Mouse (Mus musculus) erythroid progenitor cell, adult 5-6 weeks (primary cell): ENCODE measurements around the gene Vdac1. TPM values are rescaled to one million over a fixed set of nuclear protein-coding genes. Genes with fewer than 3 reads are reported as not detected.

Experiments used
- ATAC-seq: replicated peaks from 2 replicates; pipeline ENCODE4 v1.8.0; 2016; ENCODE audit warnings: moderate number of reproducible peaks, mild to moderate bottlenecking, moderate TSS enrichment, inconsistent platforms; ENCODE audit not compliant: poor library complexity, low FRiP score, severe bottlenecking
- total RNA-seq, 2 experiments: library from RNA; stranded (forward) in 1 of 2; stranded (reverse) in 1 of 2; fragments of 150-400 nt in 1 of 2; fragments of 186-747, 209-891 nt in 1 of 2; gene quantifications; 2 replicates each; pipeline versions ENCODE4 v1.2.3 to v1.2.4; 2015 to 2017; ENCODE audit warnings: low replicate concordance in 2 of 2

Vdac1 gene
- 36.9 and 45.4 TPM in 2 replicates for total RNA-seq (2015; ENCODE audit: low replicate concordance)
- total RNA-seq (2017; ENCODE audit: low replicate concordance): 40.2 and 42.2 TPM in 2 replicates

DNA sequence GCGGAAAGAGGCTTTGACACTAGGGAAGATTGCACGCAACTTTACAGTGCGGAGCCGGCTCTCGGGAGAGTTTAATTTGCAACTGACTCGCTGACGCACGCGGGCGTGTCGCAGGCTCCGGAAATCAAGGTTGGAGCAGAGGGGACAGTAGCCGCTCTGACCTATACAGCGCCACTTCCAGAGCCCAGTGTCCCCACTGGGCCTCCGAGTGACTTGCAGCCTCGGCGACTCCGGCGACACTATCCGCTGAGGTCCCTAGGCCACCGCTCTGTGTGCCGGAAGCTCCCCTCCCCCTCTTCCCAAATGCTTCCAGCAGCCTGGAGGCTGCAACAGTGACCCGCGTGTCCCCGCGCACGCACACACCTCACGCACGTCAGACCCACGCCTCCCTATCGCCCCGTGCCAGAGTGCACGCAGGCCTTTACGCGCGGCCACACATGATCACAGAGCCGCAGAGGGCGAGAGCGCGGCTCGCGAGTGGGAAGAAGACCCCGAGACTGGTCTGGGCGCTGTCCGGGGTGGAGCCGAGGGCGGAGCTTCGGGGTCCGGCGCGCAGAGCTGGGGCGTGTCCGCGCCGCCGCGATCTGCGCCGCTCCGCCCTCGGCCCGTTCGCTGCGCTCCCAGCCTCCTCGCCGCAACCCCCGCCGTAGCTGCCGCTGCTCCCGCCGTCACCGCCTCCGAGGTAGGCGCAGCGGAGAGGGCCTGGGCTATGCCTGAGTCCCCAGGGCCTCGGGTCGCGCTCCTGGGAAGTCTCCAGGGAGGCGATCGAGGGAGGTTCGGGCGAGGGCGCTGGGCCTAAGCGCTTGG lies at the start of gene Vdac1:
Gene Vdac1 (plus strand): TSS at position 390 of the 807 bp plus-strand sequence.
- ATAC-seq: peak; percentile 89

DNA sequence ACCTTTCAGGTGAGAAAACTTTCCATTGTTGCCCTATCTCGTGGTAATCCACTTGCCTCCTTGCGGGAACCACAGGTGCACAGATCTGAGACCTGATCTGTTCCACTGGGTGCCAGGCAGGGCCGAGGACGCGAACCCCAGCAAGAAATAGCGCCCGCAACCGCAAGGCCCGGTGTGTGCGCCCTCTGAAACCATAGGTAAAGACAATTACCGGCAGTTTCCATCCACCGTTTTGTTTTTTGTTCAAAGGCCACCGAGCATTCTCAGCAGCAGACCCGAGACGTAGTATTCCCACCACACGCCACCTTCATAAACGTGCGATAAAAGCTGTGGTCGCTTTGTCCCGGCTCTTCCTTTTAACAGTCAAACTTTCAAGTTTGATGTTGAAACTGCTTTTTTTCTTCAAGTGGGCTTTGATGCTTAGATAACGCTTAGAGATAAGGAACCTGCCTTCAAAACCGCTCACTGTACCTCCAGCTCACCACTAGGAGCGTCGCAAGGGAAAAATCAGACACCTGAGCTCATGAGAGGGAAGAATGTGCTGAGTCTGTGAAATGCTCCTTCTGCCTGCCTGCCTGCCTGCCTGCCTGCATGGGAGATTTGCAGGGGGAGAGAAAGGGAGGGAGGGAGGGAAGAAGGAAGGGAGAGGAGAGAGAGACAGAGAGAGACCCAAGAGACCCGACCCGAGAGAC lies 46.4 kb upstream of the Vdac1 start:
- ATAC-seq: no peak

DNA sequence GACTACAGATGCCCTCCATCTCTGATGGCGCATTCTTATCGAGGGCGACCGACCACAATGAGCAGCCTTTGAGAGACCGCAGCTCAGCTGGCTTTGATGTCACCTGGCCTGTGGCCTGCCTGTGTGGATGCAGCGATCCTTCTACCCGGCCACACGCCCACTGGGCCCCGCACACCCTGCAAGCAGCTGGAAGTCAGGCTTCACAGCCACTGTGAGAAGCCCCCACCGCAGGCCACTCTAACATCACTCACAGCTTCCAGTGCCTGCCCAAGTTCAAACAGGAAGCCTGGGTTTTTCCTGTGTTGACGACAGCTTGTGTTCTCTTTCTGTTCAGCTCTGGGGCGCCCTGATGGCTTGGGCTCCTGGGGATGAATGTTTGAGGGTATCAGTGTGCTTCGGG lies 42.2 kb upstream of the Vdac1 start:
- no peak for ATAC-seq

DNA sequence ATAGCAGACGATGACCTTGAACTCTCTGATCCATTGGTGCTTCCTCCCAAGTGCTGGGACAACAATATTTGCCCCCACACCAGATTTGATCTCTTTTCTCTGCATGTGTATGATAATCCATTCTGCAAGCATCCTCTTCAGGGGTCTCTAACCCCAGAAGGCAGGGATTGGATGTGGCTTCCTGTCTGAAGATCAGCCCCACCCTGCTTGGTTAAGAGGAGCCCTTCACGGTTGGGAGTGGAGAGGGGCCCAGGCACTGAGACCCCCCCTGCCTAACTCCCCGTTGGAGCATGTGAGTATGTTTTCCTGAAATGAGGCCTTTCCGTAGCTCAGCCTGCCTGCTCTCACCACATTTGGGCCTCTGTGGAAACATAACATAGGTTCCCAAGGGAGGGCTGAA lies 41.0 kb upstream of the Vdac1 start:
- no peak for ATAC-seq

DNA sequence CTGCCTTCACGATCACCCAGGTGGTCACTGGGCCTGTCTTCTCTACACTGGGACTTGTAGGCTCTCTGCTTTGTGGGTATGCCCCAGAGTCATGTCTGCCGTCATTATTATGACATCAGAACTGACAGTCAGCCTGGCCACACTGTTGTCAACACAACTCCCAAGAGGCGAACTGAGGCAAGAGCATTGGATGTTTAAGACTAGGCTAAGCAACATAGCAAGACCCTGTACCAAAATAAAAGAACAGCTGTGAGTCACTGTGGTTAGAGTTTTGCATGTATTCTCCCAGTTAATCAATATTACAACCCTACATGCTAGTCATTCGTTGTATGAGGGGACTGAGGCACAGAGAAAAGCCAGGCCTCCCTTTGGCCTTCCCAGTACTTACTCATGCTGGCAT lies 40.1 kb upstream of the Vdac1 start:
- no peak for ATAC-seq

DNA sequence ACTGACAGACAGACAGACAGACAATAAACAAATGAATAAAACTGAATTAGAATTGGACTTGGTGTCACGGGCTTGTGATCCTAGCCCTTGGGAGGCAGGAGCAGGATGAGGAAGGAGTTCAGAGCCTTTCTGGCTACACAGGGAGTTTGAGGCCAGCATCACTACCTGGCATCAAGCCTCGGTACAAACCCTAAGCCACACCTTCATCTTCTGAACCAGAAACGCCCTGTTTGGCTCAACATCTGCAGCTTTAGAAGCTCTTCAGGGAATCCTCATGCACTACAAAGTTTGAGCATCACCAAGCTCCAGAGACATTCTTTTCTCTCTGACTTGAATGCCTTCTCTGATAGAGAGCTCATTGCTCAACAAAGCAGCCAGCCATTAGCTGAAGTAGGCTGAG lies 39.1 kb upstream of the Vdac1 start:
- no peak for ATAC-seq

DNA sequence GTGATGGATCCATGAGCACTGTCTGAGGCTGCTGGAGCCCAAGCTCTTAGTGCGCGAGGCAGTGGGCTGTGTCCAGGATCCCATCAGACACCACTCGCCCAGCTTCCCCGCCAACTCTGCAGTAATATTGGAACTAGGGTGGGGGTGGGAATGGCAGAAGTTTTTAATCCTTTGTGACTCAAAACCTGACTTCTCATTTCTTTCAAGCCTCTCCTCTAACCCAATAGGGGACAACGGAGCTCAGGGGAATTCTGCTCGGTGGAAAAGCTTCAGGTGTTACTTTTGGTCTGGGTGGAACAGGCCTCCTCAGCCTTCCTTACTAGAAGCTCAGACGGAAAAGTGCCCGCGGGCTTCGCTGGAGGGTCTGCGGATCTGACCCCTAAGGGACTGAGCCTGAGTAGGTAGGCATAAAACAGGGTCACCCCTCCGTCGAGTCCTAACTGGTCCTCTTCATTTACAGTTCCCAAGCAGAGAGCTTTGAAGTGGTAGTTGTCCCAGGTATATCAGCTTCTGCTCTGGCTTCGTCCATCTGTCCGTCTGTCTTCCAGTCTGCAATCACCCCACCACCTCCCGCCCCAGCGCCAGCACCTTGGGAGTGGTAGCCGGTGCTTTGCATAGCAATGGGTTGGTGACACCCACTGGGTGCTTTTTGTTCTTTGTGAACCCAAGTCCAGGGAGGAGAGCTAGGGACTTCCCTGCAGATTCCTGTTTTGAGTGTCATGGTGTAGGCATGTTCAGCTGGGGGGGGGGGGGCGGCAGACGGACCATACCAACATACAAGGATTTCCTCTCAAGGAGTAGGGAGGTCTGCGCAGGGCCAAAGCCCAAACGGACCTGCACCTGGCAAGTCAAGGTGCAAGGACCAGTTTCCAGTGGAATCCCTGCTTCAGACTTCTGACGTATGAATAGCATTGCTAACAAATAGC lies 36.0 kb upstream of the Vdac1 start:
- ATAC-seq: no peak

DNA sequence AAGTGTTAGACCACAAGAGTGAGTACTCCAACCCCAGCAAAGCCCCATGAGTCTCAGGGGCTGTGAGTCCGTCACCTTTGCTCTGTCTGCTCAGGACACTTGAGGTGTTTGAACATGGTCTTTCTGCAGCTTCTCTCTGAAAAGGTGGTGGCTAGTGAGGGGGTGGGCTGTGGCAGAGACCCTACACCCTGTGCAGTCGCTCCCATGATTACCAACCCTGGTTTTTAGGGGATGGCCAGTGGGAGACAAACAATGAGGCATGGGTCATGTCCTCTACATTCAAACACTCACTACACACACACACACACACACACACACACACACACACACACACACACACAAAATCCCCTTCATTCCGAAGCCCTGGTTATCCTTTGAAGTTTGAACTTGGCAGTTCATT lies 33.3 kb upstream of the Vdac1 start:
- ATAC-seq: no peak

DNA sequence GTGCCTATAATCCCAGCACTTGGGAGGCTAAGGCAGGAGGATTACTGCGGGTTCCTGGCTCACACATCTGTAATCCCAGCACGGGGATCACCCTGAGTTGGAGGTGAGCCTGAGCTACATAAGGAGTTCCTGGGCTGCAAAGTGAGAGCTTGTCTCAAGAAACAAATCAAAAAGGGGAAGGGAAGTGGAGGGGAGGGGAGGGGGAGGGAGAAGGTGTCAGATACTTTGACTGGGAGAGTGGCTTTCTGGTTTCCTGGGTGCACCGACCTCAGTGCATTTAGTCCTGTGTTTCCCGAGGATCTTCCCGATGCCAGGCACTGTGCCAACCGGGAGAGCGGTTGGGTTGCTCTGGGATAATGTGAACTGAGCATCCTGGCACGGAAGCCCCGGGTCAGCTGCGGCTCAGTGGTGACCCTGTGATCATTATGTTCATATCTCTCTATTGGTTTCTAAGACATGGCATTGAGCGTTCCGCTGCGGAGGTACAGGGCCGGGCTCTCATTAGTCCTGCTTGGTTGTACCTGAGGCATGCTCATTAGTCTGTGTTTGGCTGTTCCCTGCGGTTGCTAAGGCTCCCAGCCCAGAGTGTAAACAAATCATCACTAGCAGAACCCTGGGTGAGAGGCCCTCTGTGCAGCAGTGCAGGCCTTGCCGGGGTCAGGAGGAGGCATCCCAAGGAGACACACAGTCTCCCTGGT lies 28.1 kb upstream of the Vdac1 start:
- ATAC-seq: no peak

DNA sequence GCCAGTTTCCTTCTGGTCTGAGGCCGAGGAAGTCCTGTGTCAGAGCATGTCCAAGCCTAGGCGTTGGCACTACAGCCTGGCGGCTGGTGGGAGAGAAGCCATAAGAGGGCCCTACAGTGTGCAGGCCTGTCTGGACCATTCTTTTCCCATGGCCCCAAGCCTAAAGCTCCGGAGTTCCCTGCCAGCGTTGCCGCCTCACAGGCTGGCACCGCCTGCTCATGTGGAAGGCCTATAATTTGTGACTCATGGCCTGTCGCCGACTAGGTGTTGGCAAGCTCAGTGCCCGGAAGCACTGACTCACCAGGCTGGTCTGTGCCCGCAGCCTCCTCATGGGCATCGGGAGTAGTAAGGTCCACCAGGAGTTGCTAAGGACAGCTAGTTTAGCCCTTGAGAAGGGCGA lies 27.0 kb upstream of the Vdac1 start:
- ATAC-seq: 0 out of 2 replicates have a peak, but pooled peaks have one; percentile 25

DNA sequence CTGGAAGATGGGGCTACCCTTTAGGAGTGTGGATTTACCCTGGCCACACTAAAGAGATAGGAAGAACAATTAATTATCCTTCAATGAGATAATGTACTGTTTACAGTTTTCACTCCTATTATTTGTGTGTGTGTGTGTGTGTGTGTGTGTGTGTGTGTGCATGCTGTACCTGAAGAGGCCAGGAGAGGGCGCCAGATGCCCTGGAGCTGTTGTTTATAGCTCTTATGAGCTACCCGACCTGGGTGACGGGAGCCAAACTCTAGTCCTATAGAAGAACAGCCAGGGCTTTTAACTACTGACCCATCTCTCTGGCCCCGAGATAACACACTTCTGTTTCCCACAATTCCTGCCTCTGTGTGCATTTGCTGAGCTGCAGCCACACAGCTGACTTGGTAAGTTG lies 25.4 kb upstream of the Vdac1 start:
- no peak for ATAC-seq

DNA sequence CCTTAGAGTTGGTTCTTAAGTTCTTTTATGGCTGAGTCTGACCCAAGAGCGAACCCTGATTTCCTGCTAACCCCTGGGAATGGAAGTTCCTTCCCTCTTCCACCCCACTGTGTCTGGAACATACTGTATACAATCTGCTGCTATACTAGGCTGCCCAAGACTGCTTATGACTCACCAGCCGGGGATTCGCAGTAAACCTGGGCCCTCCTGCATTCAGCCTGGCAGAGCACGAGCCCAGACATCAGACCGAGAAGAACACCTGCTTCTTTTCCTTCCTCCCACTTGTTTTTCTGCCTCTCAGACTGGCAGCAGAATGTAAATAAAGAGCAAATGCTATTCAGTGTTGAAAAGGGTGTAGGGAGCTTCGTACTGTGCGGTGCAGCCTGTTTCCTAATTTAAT lies 24.7 kb upstream of the Vdac1 start:
- ATAC-seq: no peak

DNA sequence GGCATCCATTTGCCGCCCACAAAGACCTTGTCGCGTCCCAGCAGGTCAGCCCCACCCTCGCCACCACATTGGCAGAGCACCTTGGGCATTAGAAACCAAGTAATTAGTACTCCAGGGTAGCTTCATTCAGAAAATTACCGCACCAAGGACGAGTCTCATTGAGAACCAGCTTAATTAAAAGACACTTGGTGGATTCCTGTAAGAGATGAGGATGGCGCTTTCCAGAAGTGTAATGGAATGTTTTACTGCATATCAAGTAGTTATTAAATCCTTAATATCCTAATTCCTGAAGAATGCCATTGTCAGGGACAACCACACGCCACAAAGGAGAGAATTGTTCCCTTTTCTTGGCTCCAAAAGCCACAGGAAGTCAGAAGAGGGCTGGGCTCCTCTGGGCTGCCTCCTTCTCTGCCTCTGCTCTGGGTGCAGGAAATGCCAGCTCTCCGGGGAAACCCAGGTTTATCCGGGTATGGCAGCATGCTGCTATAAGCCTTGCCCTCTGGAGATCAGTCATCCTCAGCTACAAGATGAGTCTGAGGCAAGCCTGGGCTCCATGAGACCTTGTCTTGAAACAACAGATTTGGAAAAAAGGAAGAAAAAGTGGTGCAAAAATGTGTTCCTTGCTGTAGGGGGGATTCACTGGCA lies 22.9 kb upstream of the Vdac1 start:
- ATAC-seq: no peak

DNA sequence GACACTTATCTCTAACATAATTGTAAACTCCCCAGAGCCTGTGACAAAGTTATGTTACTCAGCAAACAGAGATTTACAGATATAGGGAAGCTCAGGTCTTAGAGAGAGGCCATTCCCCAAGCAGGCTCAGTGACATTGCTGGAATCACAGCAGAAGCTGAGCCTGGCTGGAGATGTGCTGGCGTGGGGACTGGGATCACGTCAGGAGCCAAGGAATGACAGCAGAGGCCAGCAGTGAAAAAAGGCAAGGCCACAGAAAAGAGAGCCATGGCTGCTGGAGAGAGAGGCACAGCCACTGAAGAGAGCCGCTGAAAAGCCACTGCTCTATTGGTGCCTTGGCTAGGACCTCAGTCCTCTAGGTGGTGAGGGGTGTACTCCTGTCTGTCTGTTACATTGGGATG lies 22.3 kb upstream of the Vdac1 start:
- no peak for ATAC-seq

DNA sequence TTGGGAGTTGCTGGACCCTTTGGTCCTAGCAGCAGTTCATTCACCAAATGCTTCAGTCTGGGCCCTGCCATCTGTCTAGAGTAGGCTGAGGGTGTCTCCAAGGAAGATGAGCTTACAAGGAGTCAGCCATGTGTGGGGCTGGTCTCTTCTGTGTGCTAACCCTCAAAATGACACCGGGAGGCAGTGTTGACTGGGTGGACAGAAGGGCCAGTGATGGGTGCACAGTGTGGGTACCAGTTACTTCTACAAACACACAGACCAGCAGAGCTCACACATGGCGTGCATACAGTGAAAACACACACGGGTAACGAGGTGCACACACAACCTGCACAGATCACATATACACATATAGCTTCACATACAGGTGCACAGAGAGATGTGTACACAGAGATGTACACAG lies 21.6 kb upstream of the Vdac1 start:
- ATAC-seq: no peak

DNA sequence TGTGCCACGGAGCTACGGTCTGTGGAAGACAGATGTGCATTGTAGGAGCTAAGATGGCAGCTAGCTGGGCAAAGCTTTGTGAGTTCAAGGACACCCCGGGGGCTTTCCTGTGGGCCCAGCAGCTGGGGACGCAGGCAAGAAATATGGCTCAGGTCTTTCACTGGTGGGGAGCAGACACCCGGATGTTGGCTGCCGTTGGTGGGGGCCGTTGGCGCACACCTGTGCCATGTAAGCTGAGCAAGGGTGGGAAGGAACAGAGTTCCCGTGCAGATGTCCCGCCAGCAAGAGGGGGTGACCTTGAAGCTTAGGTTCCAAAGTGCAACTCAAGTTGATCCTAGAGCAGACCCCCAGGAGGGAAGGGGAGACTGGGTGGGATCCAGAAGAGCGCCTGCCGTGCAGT lies 21.1 kb upstream of the Vdac1 start:
- no peak for ATAC-seq

DNA sequence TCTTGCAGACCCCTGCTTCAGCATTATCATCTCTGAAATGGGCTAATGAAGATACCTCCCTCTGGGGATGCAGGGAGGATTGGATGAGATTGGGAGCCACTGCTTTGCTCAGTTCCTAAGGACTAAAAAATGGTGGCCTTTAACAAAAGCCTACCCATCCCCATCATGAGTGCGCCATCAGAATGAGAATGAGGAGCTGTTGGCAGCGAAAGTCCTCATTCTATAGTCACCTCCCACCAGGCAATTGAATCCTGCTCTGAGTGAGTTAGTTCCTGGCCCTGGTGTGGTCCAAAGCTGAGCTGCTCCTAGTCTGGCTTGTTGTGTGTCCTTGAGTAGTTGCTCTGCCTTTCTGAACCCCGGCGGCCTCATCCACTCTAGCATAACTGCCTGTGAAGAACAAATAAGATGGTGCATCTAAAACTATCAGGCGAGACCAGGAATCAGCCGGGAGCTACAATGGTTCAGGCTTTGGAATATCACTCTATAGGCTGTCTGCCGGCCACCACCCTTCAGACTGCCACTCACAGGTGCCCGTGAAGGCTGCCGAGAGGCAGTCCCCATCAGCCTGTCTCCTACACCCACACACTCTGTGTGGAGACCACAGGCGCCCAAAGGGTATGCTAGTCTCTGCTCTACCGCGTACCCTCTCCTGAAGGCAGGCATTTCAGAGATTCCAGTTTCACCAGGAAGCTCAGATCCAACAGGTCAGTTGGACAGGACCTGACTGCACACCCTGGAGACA lies 20.4 kb upstream of the Vdac1 start:
- no peak for ATAC-seq

DNA sequence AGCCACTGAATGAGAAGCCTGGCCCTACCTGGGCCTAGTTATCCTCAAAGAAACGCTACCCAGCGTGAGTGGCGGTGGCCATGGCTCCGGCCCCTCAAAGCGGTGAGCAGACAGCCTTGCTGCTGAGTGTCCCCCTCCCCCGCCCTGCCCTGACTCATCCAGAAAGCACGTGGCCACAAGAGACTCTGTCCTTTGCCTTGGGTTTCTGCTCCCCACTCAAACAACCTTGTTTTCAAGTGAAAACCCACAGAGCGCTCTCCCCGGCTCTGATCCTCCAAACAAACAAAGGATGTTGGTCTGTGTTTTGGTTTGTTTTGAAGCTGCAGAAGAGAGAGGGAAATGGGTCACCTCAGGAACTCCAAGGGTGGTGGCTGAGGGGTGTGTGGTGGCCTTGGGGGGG lies 19.7 kb upstream of the Vdac1 start:
- no peak for ATAC-seq

DNA sequence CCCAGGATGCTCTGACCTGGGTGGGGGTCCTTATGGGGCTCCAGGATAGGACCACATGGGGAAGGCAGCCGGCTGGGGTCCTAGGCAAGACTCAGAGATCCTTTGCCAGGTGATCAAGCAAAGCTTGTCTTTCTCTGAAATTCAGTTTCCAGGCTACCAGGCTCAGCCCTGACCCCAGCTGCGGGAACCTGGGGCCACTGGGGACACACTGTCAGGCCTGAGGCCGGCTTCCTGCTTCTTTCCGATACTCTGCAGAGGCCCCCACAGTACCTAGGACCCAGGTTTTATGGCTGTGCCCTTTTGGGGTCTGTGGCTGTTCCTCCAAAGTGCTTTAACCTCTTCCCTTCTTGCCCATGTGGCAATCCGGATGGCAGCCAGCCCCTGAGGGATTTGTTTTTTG lies 19.2 kb upstream of the Vdac1 start:
- no peak for ATAC-seq
